Mouse (Mus musculus): ENCODE measurements around the gene Zfp239. TPM values are rescaled to one million over a fixed set of nuclear protein-coding genes. Genes with fewer than 3 reads are reported as not detected.
"Not testable (repeated sequence)": the region's sequence is repeated elsewhere in the genome, so short reads cannot be mapped to it uniquely, and the experiment has no call there.

The Zfp239 gene
- polyA plus RNA-seq, 1 experiment from 2014 or later, result 11.8 TPM

GRCm38 (mm10) chr6:117871034-117871433, 9.1 kb downstream of the Zfp239 start:
- Histone ChIP-seq H3K4me3 (ENCODE audit: low read depth, low read length) (no peak overlapping the region), H3K4me2 (no peak overlapping the region), H3K4me1 (ENCODE audit: control insufficient read depth, insufficient read depth, low read length) (no peaks in the 10 kb centered on the region), H3K9ac (ENCODE audit: low read length) (no peak overlapping the region), H3K27me3 (ENCODE audit: control insufficient read depth, insufficient read depth, low read length) (no peaks in the 10 kb centered on the region), H3K9me3 (ENCODE audit: control insufficient read depth, low read length) (no peaks in the 10 kb centered on the region), H3K27ac (ENCODE audit: low read depth, low read length) (no peak overlapping the region), H3K36me3 (ENCODE audit: control insufficient read depth, insufficient read depth, low read length) (no peaks in the 10 kb centered on the region)
- ATAC-seq (ENCODE audit: low FRiP score) (no peak), DNase-seq (ENCODE audit: low spot score, missing footprints) (no peak)
- WGBS, result 88% methylated on average over 14 of the region's 14 CpGs

- DNase-seq (ENCODE audit: low spot score, missing footprints); H3K9ac ChIP-seq (ENCODE audit: low read length); H3K4me2 ChIP-seq; H3K36me3 ChIP-seq (ENCODE audit: control insufficient read depth, insufficient read depth, low read length); H3K4me1 ChIP-seq (ENCODE audit: control insufficient read depth, insufficient read depth, low read length); H3K27me3 ChIP-seq (ENCODE audit: control insufficient read depth, insufficient read depth, low read length); H3K27ac ChIP-seq (ENCODE audit: low read depth, low read length); ATAC-seq (ENCODE audit: low FRiP score); H3K4me3 ChIP-seq (ENCODE audit: low read depth, low read length); H3K9me3 ChIP-seq (ENCODE audit: control insufficient read depth, low read length): not testable (repeated sequence)
- 91% methylated on average over 7 of the region's 7 CpGs for WGBS
These were observed 11.6 kb downstream of the Zfp239 start for GRCm38 (mm10) chr6:117873450-117873849.

- Histone ChIP-seq H3K36me3 (ENCODE audit: control insufficient read depth, insufficient read depth, low read length) (no peaks in the 10 kb centered on the region), H3K4me2 (no peak overlapping the region), H3K4me3 (ENCODE audit: low read depth, low read length) (no peak overlapping the region), H3K4me1 (ENCODE audit: control insufficient read depth, insufficient read depth, low read length) (peaks cover 2% of the 10 kb centered on the region; the same call in 1 of the 2 replicates), H3K27me3 (ENCODE audit: control insufficient read depth, insufficient read depth, low read length) (no peaks in the 10 kb centered on the region), H3K27ac (ENCODE audit: low read depth, low read length) (no peak overlapping the region), H3K9me3 (ENCODE audit: control insufficient read depth, low read length) (no peaks in the 10 kb centered on the region), H3K9ac (ENCODE audit: low read length) (no peak overlapping the region)
- ATAC-seq (ENCODE audit: low FRiP score), result no peak
- WGBS, result 83% methylated on average over 3 of the region's 3 CpGs
- DNase-seq (ENCODE audit: low spot score, missing footprints), result no peak
These were observed 12.9 kb downstream of the Zfp239 start for GRCm38 (mm10) chr6:117874621-117875281.

GRCm38 (mm10) chr6:117878700-117879407, 17.0 kb downstream of the Zfp239 start:
- no peaks in the 10 kb centered on the region for H3K9me3 ChIP-seq (ENCODE audit: control insufficient read depth, low read length)
- peak overlapping the region; percentile 85 for H3K9ac ChIP-seq (ENCODE audit: low read length)
- H3K4me2 ChIP-seq, result peak overlapping the region; percentile 61
- H3K36me3 ChIP-seq (ENCODE audit: control insufficient read depth, insufficient read depth, low read length), result no peaks in the 10 kb centered on the region
- peak overlapping the region; percentile 96 for H3K27ac ChIP-seq (ENCODE audit: low read depth, low read length)
- H3K27me3 ChIP-seq (ENCODE audit: control insufficient read depth, insufficient read depth, low read length), result no peaks in the 10 kb centered on the region
- H3K4me3 ChIP-seq (ENCODE audit: low read depth, low read length), result peak overlapping the region; percentile 41
- DNase-seq (ENCODE audit: low spot score, missing footprints) (no peak), ATAC-seq (ENCODE audit: low FRiP score) (peak; percentile 86; the same call in 1 of the 2 replicates)
- peaks cover 7% of the 10 kb centered on the region; the same call in 1 of the 2 replicates for H3K4me1 ChIP-seq (ENCODE audit: control insufficient read depth, insufficient read depth, low read length)
- WGBS, result 12% methylated on average over 26 of the region's 26 CpGs

- Histone ChIP-seq H3K4me1 (ENCODE audit: control insufficient read depth, insufficient read depth, low read length) (peaks cover 7% of the 10 kb centered on the region; the same call in 1 of the 2 replicates), H3K36me3 (ENCODE audit: control insufficient read depth, insufficient read depth, low read length) (no peaks in the 10 kb centered on the region), H3K27ac (ENCODE audit: low read depth, low read length) (peak overlapping the region; percentile 96), H3K4me3 (ENCODE audit: low read depth, low read length) (peak overlapping the region; percentile 41), H3K9ac (ENCODE audit: low read length) (peak overlapping the region; percentile 85), H3K4me2 (peak overlapping the region; percentile 61), H3K27me3 (ENCODE audit: control insufficient read depth, insufficient read depth, low read length) (no peaks in the 10 kb centered on the region), H3K9me3 (ENCODE audit: control insufficient read depth, low read length) (no peaks in the 10 kb centered on the region)
- peak; percentile 95 for ATAC-seq (ENCODE audit: low FRiP score)
- under 1% methylated on average over 67 of the region's 67 CpGs for WGBS
- peak; percentile 100 for DNase-seq (ENCODE audit: low spot score, missing footprints)
These were observed 17.7 kb downstream of the Zfp239 start for GRCm38 (mm10) chr6:117879408-117880115.

- WGBS, result 61% methylated on average over 3 of the region's 3 CpGs
- Histone ChIP-seq H3K27ac (ENCODE audit: low read depth, low read length) (peak overlapping the region; percentile 96; the same call in 1 of the 2 replicates), H3K4me2 (peak overlapping the region; percentile 61), H3K9me3 (ENCODE audit: control insufficient read depth, low read length) (no peaks in the 10 kb centered on the region), H3K9ac (ENCODE audit: low read length) (peak overlapping the region; percentile 85; the same call in 1 of the 2 replicates), H3K27me3 (ENCODE audit: control insufficient read depth, insufficient read depth, low read length) (no peaks in the 10 kb centered on the region), H3K4me3 (ENCODE audit: low read depth, low read length) (peak overlapping the region; percentile 41; the same call in 1 of the 2 replicates), H3K4me1 (ENCODE audit: control insufficient read depth, insufficient read depth, low read length) (peaks cover 7% of the 10 kb centered on the region; the same call in 1 of the 2 replicates), H3K36me3 (ENCODE audit: control insufficient read depth, insufficient read depth, low read length) (no peaks in the 10 kb centered on the region)
- DNase-seq (ENCODE audit: low spot score, missing footprints) (peak; percentile 85), ATAC-seq (ENCODE audit: low FRiP score) (no peak)
These were observed 18.5 kb downstream of the Zfp239 start for GRCm38 (mm10) chr6:117880394-117880838.

GRCm38 (mm10) chr6:117881229-117881628, 19.3 kb downstream of the Zfp239 start:
- H3K27ac ChIP-seq (ENCODE audit: low read depth, low read length), result no peak overlapping the region; the same call in 1 of the 2 replicates
- no peak overlapping the region for H3K4me2 ChIP-seq
- DNase-seq (ENCODE audit: low spot score, missing footprints) (peak; percentile 86), ATAC-seq (ENCODE audit: low FRiP score) (no peak)
- H3K9ac ChIP-seq (ENCODE audit: low read length), result 0 out of 2 replicates have a peak overlapping the region, but pooled peaks have one; percentile 14
- H3K27me3 ChIP-seq (ENCODE audit: control insufficient read depth, insufficient read depth, low read length), result no peaks in the 10 kb centered on the region
- H3K9me3 ChIP-seq (ENCODE audit: control insufficient read depth, low read length), result no peaks in the 10 kb centered on the region
- WGBS, result 30% methylated on average over 7 of the region's 7 CpGs
- no peak overlapping the region for H3K4me3 ChIP-seq (ENCODE audit: low read depth, low read length)
- peaks cover 7% of the 10 kb centered on the region; the same call in 1 of the 2 replicates for H3K4me1 ChIP-seq (ENCODE audit: control insufficient read depth, insufficient read depth, low read length)
- no peaks in the 10 kb centered on the region for H3K36me3 ChIP-seq (ENCODE audit: control insufficient read depth, insufficient read depth, low read length)

- DNase-seq (ENCODE audit: low spot score, missing footprints) (no peak), ATAC-seq (ENCODE audit: low FRiP score) (no peak)
- Histone ChIP-seq H3K36me3 (ENCODE audit: control insufficient read depth, insufficient read depth, low read length) (no peaks in the 10 kb centered on the region), H3K4me2 (no peak overlapping the region), H3K9me3 (ENCODE audit: control insufficient read depth, low read length) (no peaks in the 10 kb centered on the region), H3K4me1 (ENCODE audit: control insufficient read depth, insufficient read depth, low read length) (peaks cover 7% of the 10 kb centered on the region; the same call in 1 of the 2 replicates), H3K27me3 (ENCODE audit: control insufficient read depth, insufficient read depth, low read length) (no peaks in the 10 kb centered on the region), H3K4me3 (ENCODE audit: low read depth, low read length) (no peak overlapping the region), H3K9ac (ENCODE audit: low read length) (no peak overlapping the region), H3K27ac (ENCODE audit: low read depth, low read length) (no peak overlapping the region)
- 71% methylated on average over 7 of the region's 7 CpGs for WGBS
These were observed 20.1 kb downstream of the Zfp239 start for GRCm38 (mm10) chr6:117881997-117882396.
